Mouse (Mus musculus) cerebellum, adult 2 months (tissue): ENCODE data around the gene Hoxb4.

Experiments used
- CTCF ChIP-seq: fragments of 200-500 bp; IDR thresholded peaks from 2 replicates; pipeline ENCODE4 v1.5.1; 2011; ENCODE audit warnings: low read depth, mild to moderate bottlenecking, control low read depth, low read length, moderate library complexity, borderline replicate concordance; ENCODE audit not compliant: insufficient read depth
- POLR2A ChIP-seq: fragments of 200-500 bp; IDR thresholded peaks from 2 replicates; pipeline ENCODE4 v1.6.1; 2011; ENCODE audit warnings: low read length, control low read depth, borderline replicate concordance; ENCODE audit not compliant: insufficient read depth

DNA sequence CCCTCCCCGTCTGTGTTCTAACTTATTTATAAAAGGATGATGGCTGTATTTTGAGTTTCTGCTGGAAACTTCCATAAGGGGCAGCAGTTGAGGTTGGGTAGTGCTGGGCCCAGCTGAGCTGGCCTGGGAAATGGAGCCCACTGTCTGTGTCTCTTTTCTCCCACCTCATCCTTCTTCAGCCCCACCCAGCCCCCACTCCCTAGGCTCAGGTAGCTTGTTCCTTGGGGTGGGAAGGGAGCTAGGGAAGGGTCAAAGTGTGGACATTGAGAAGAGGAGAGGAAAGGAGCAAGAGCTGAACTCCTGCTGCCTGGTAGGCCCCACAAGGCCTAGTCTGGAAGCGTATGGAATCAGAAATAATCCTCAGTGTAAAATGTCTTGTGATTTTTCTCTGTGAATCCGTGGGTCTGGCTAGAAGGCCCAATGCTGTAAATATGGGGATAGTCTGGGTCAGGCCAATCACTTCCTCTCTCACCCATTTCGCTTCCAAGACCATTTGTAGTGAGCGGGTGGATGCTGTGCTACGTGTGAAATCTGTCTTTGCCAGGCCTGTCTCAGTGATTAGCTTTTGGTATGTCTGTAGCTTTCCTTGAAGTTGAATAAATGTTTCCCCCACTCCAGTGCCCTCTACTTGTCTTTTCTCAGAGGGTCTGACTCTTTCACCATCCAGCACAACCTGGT, 12.4 kb upstream of the Hoxb4 start:
- TF ChIP-seq CTCF (no peak), POLR2A (no peak)
